Mouse (Mus musculus): ENCODE results near the gene P4ha3. TPM values are rescaled to one million over a fixed set of nuclear protein-coding genes. Genes with fewer than 3 reads are reported as not detected.

Gene P4ha3
- polyA plus RNA-seq, 1 experiment from 2014 or later: 5.6 TPM

DNA sequence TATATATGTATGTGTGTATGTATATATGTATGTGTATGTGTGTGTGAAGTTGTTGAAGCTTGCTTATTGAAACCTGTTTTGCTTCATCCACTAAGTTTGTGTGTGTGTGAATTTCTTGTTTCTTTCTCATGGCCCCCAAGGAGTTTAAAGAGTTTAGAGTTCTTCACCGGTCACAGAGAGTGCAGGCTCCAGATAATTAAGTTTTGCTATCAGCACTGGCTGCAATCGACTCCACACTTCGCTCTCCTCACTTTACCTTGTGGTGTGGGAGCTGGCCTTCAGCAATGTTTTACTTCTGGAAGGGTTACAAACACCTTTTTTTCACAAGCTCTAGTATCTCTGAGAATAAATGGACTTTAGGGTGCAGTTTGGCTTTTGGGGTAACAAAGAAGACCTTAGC, 45.9 kb downstream of the P4ha3 start:
- Histone ChIP-seq H3K27me3 (ENCODE audit: control insufficient read depth, insufficient read depth, low read length) (no peaks in the 10 kb centered on the region), H3K27ac (ENCODE audit: low read depth, low read length) (no peak overlapping the region), H3K4me3 (ENCODE audit: low read depth, low read length) (no peak overlapping the region), H3K4me1 (replicated peaks; ENCODE audit: control insufficient read depth, insufficient read depth, low read length) (no peaks in the 10 kb centered on the region), H3K9ac (ENCODE audit: low read length) (no peak overlapping the region), H3K36me3 (ENCODE audit: control insufficient read depth, insufficient read depth, low read length) (peaks cover 6% of the 10 kb centered on the region; the same call in 1 of the 2 replicates), H3K4me2 (ENCODE audit: low read depth, low read length, severe bottlenecking) (no peak overlapping the region), H3K9me3 (ENCODE audit: control insufficient read depth, low read length) (no peaks in the 10 kb centered on the region)
- no peak for DNase-seq (ENCODE audit: low spot score)
- 93% methylated on average over 3 of the region's 3 CpGs for WGBS
- ATAC-seq (replicated peaks; ENCODE audit: low FRiP score): no peak

DNA sequence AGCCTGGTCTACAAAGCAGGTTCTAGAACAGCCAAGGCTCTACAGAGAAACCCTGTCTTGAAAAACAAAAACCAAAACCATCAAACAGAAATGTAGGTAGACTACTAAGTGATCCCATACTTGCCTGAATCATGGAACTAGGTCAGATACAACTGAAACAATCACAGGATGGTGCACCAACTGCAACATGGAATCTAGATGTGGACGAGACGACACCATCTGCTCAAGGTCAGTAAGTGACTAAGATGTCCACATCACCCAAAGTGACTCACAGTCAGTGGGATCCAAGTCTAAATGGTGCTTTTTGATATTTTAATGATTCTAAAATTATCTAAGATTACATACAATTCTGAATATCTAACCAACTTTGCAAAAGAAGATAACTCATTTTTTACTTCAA, 50.6 kb downstream of the P4ha3 start:
- peaks cover 6% of the 10 kb centered on the region; the same call in 1 of the 2 replicates for H3K36me3 ChIP-seq (ENCODE audit: control insufficient read depth, insufficient read depth, low read length)
- no peaks in the 10 kb centered on the region for H3K27me3 ChIP-seq (ENCODE audit: control insufficient read depth, insufficient read depth, low read length)
- no peak overlapping the region for H3K4me2 ChIP-seq (ENCODE audit: low read depth, low read length, severe bottlenecking)
- no peak overlapping the region for H3K9ac ChIP-seq (ENCODE audit: low read length)
- H3K4me1 ChIP-seq (replicated peaks; ENCODE audit: control insufficient read depth, insufficient read depth, low read length): no peaks in the 10 kb centered on the region
- ATAC-seq (replicated peaks; ENCODE audit: low FRiP score) (no peak), DNase-seq (ENCODE audit: low spot score) (no peak)
- 94% methylated on average over 2 of the region's 2 CpGs for WGBS
- H3K4me3 ChIP-seq (ENCODE audit: low read depth, low read length): no peak overlapping the region
- no peaks in the 10 kb centered on the region for H3K9me3 ChIP-seq (ENCODE audit: control insufficient read depth, low read length)
- H3K27ac ChIP-seq (ENCODE audit: low read depth, low read length): no peak overlapping the region

DNA sequence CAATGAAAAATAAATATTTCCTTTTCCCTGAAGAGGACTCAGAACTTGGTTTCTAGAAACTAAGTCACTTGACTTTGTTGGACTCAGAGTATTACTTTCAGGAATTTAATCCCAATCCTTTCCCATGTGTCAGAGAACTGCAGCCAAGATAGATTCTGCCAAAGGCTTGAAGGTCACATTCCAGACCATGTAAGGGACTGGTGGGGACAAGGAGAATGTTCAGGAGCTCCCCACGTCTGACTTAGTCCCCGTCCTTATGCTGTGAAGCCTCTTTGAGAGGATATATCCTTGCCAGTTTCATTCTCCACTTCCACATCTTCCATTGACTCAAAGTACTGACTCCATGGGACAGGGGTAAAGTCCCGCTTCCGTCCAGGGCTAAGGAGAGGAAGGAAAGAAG, 69.7 kb downstream of the P4ha3 start:
- H3K4me3 ChIP-seq (ENCODE audit: low read depth, low read length): no peak overlapping the region
- ATAC-seq (replicated peaks; ENCODE audit: low FRiP score) (no peak), DNase-seq (ENCODE audit: low spot score) (no peak)
- H3K4me2 ChIP-seq (ENCODE audit: low read depth, low read length, severe bottlenecking): no peak overlapping the region
- no peak overlapping the region for H3K27ac ChIP-seq (ENCODE audit: low read depth, low read length)
- no peaks in the 10 kb centered on the region for H3K36me3 ChIP-seq (ENCODE audit: control insufficient read depth, insufficient read depth, low read length)
- no peaks in the 10 kb centered on the region for H3K4me1 ChIP-seq (replicated peaks; ENCODE audit: control insufficient read depth, insufficient read depth, low read length)
- 87% methylated on average over 4 of the region's 4 CpGs for WGBS
- no peak overlapping the region for H3K9ac ChIP-seq (ENCODE audit: low read length)
- H3K9me3 ChIP-seq (ENCODE audit: control insufficient read depth, low read length): no peaks in the 10 kb centered on the region
- H3K27me3 ChIP-seq (ENCODE audit: control insufficient read depth, insufficient read depth, low read length): no peaks in the 10 kb centered on the region

GRCm38 (mm10) chr7:100356324-100356723, 71.0 kb downstream of the P4ha3 start:
- Histone ChIP-seq H3K27ac (ENCODE audit: low read depth, low read length) (no peak overlapping the region), H3K9ac (ENCODE audit: low read length) (no peak overlapping the region), H3K4me3 (ENCODE audit: low read depth, low read length) (no peak overlapping the region), H3K4me1 (replicated peaks; ENCODE audit: control insufficient read depth, insufficient read depth, low read length) (no peaks in the 10 kb centered on the region), H3K4me2 (ENCODE audit: low read depth, low read length, severe bottlenecking) (no peak overlapping the region), H3K27me3 (ENCODE audit: control insufficient read depth, insufficient read depth, low read length) (no peaks in the 10 kb centered on the region), H3K9me3 (ENCODE audit: control insufficient read depth, low read length) (no peaks in the 10 kb centered on the region), H3K36me3 (ENCODE audit: control insufficient read depth, insufficient read depth, low read length) (no peaks in the 10 kb centered on the region)
- 88% methylated on average over 5 of the region's 5 CpGs for WGBS
- ATAC-seq (replicated peaks; ENCODE audit: low FRiP score): no peak
- no peak for DNase-seq (ENCODE audit: low spot score)

DNA sequence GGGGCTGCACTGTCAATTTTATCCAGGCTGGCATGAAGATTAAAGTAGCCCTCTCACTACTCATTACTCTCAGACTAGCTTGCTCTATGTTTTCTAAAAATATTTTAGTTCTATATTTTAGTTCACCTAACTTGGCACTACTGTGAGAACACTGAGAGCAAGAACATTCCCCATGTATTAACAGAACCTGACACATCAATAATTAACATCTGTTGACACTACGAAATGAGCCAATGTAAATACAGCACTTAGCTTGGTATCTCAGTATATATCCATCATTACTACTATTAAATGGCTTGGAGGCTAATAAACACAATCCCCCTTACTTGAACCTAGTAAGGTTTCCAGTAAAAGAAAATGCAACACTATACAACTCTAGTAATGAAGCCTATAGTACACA, 71.4 kb downstream of the P4ha3 start:
- no peaks in the 10 kb centered on the region for H3K36me3 ChIP-seq (ENCODE audit: control insufficient read depth, insufficient read depth, low read length)
- ATAC-seq (replicated peaks; ENCODE audit: low FRiP score) (no peak), DNase-seq (ENCODE audit: low spot score) (no peak)
- H3K4me3 ChIP-seq (ENCODE audit: low read depth, low read length): no peak overlapping the region
- H3K4me1 ChIP-seq (replicated peaks; ENCODE audit: control insufficient read depth, insufficient read depth, low read length): no peaks in the 10 kb centered on the region
- no peaks in the 10 kb centered on the region for H3K9me3 ChIP-seq (ENCODE audit: control insufficient read depth, low read length)
- WGBS: 100% methylated on average over 1 of the region's 1 CpGs
- no peak overlapping the region for H3K4me2 ChIP-seq (ENCODE audit: low read depth, low read length, severe bottlenecking)
- H3K9ac ChIP-seq (ENCODE audit: low read length): no peak overlapping the region
- H3K27ac ChIP-seq (ENCODE audit: low read depth, low read length): no peak overlapping the region
- no peaks in the 10 kb centered on the region for H3K27me3 ChIP-seq (ENCODE audit: control insufficient read depth, insufficient read depth, low read length)

DNA sequence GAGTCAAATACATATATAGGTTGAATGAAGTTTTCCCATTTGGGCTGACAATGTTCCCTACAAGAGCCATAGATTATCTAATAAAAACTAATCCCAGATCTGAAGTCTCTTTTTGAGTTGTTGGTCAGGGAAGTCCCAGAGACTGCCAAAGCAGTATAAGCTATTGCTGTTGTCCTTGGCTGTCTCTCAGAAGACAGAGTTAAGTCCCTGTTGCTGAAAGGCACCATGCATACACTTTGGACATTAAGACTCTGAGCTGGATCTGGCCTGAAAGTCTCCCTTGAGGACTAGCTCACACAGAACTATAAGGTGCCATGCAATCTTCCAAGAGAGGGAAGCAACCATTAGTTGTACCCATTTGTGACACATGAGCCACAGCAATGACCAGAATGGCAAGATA, 72.5 kb downstream of the P4ha3 start:
- no peak overlapping the region for H3K4me2 ChIP-seq (ENCODE audit: low read depth, low read length, severe bottlenecking)
- H3K27ac ChIP-seq (ENCODE audit: low read depth, low read length): no peak overlapping the region
- H3K27me3 ChIP-seq (ENCODE audit: control insufficient read depth, insufficient read depth, low read length): no peaks in the 10 kb centered on the region
- no peaks in the 10 kb centered on the region for H3K9me3 ChIP-seq (ENCODE audit: control insufficient read depth, low read length)
- no peaks in the 10 kb centered on the region for H3K4me1 ChIP-seq (replicated peaks; ENCODE audit: control insufficient read depth, insufficient read depth, low read length)
- no peaks in the 10 kb centered on the region for H3K36me3 ChIP-seq (ENCODE audit: control insufficient read depth, insufficient read depth, low read length)
- no peak overlapping the region for H3K4me3 ChIP-seq (ENCODE audit: low read depth, low read length)
- no peak for DNase-seq (ENCODE audit: low spot score)
- H3K9ac ChIP-seq (ENCODE audit: low read length): no peak overlapping the region
- ATAC-seq (replicated peaks; ENCODE audit: low FRiP score): no peak

- no peak overlapping the region for H3K9ac ChIP-seq (ENCODE audit: low read length)
- ATAC-seq (replicated peaks; ENCODE audit: low FRiP score) (no peak), DNase-seq (ENCODE audit: low spot score) (no peak)
- H3K36me3 ChIP-seq (ENCODE audit: control insufficient read depth, insufficient read depth, low read length): no peaks in the 10 kb centered on the region; the same call in 1 of the 2 replicates
- no peak overlapping the region for H3K27ac ChIP-seq (ENCODE audit: low read depth, low read length)
- H3K9me3 ChIP-seq (ENCODE audit: control insufficient read depth, low read length): no peaks in the 10 kb centered on the region
- 0 out of 2 replicates have a peak, but pooled peaks cover 3% of the 10 kb centered on the region for H3K4me1 ChIP-seq (replicated peaks; ENCODE audit: control insufficient read depth, insufficient read depth, low read length)
- no peak overlapping the region for H3K4me2 ChIP-seq (ENCODE audit: low read depth, low read length, severe bottlenecking)
- no peak overlapping the region for H3K4me3 ChIP-seq (ENCODE audit: low read depth, low read length)
- H3K27me3 ChIP-seq (ENCODE audit: control insufficient read depth, insufficient read depth, low read length): no peaks in the 10 kb centered on the region
- WGBS: 88% methylated on average over 2 of the region's 2 CpGs
Measured at GRCm38 (mm10) chr7:100363162-100363561, 77.8 kb downstream of the P4ha3 start.

- no peak for ATAC-seq (replicated peaks; ENCODE audit: low FRiP score)
- H3K4me1 ChIP-seq (replicated peaks; ENCODE audit: control insufficient read depth, insufficient read depth, low read length): 0 out of 2 replicates have a peak, but pooled peaks cover 3% of the 10 kb centered on the region
- H3K27ac ChIP-seq (ENCODE audit: low read depth, low read length): no peak overlapping the region
- no peaks in the 10 kb centered on the region; the same call in 1 of the 2 replicates for H3K36me3 ChIP-seq (ENCODE audit: control insufficient read depth, insufficient read depth, low read length)
- 71% methylated on average over 6 of the region's 6 CpGs for whole genome bisulfite sequencing
- no peak overlapping the region for H3K9ac ChIP-seq (ENCODE audit: low read length)
- no peaks in the 10 kb centered on the region for H3K27me3 ChIP-seq (ENCODE audit: control insufficient read depth, insufficient read depth, low read length)
- H3K4me2 ChIP-seq (ENCODE audit: low read depth, low read length, severe bottlenecking): no peak overlapping the region
- no peak overlapping the region for H3K4me3 ChIP-seq (ENCODE audit: low read depth, low read length)
- DNase-seq (ENCODE audit: low spot score): no peak
- H3K9me3 ChIP-seq (ENCODE audit: control insufficient read depth, low read length): no peaks in the 10 kb centered on the region
Measured at GRCm38 (mm10) chr7:100364888-100365287, 79.6 kb downstream of the P4ha3 start.

Data from forebrain, embryonic 11.5 days (tissue).